Mouse (Mus musculus) urinary bladder, postnatal 36 days (tissue): ENCODE results near the gene Polr2f.

Experiments used
- DNase-seq, 2 experiments: peaks; one replicate each; pipeline ENCODE4 v3.0.0; 2022; ENCODE audit warnings: low spot score in 2 of 2, mixed read lengths in 1 of 2

Polr2f gene

GRCm38 (mm10) chr15:79119491-79119890 lies 21.3 kb upstream of the Polr2f start:
- no peak for DNase-seq

- DNase-seq = no peak
Observed at GRCm38 (mm10) chr15:79122119-79122518, 18.7 kb upstream of the Polr2f start.

- no peak for DNase-seq
Observed at GRCm38 (mm10) chr15:79122546-79122945, 18.3 kb upstream of the Polr2f start.

GRCm38 (mm10) chr15:79123751-79124150 lies 17.1 kb upstream of the Polr2f start:
- DNase-seq = no peak

- DNase-seq = no peak
Observed at GRCm38 (mm10) chr15:79124331-79124875, 16.4 kb upstream of the Polr2f start.

- DNase-seq = no peak
Observed at GRCm38 (mm10) chr15:79126217-79126932, 14.4 kb upstream of the Polr2f start.

- DNase-seq = no peak
Observed at GRCm38 (mm10) chr15:79127101-79127500, 13.7 kb upstream of the Polr2f start.

- DNase-seq = no peak
Observed at GRCm38 (mm10) chr15:79128208-79128607, 12.6 kb upstream of the Polr2f start.

GRCm38 (mm10) chr15:79129311-79129710 lies 11.5 kb upstream of the Polr2f start:
- no peak for DNase-seq

- no peak for DNase-seq
Observed at GRCm38 (mm10) chr15:79130782-79131181, 10.0 kb upstream of the Polr2f start.

- DNase-seq = peak; percentile 66 to 83
Observed at GRCm38 (mm10) chr15:79131442-79131841, 9.4 kb upstream of the Polr2f start.

- DNase-seq = no peak
Observed at GRCm38 (mm10) chr15:79133191-79133661, 7.6 kb upstream of the Polr2f start.

GRCm38 (mm10) chr15:79134496-79135270 lies 6.1 kb upstream of the Polr2f start:
- DNase-seq = no peak

GRCm38 (mm10) chr15:79135332-79135731 lies 5.5 kb upstream of the Polr2f start:
- no peak for DNase-seq

GRCm38 (mm10) chr15:79135783-79136575 lies 4.8 kb upstream of the Polr2f start:
- no peak for DNase-seq

GRCm38 (mm10) chr15:79139640-79140039 lies 1.2 kb upstream of the Polr2f start:
- no peak for DNase-seq

GRCm38 (mm10) chr15:79141566-79141917 lies 733 bp downstream of the Polr2f start:
- DNase-seq = no peak

GRCm38 (mm10) chr15:79143316-79143715 lies 2.5 kb downstream of the Polr2f start:
- no peak for DNase-seq

GRCm38 (mm10) chr15:79144021-79144420 lies 3.2 kb downstream of the Polr2f start:
- no peak for DNase-seq

GRCm38 (mm10) chr15:79145522-79145921 lies 4.7 kb downstream of the Polr2f start:
- no peak for DNase-seq

GRCm38 (mm10) chr15:79148533-79148932 lies 7.7 kb downstream of the Polr2f start:
- DNase-seq = peak; percentile 75 to 81

- no peak for DNase-seq
Observed at GRCm38 (mm10) chr15:79151881-79152280, 11.1 kb downstream of the Polr2f start.
